Mouse (Mus musculus) testis, adult 10 weeks (tissue): ENCODE results near the gene Ube2e2. TPM values are rescaled to one million over a fixed set of nuclear protein-coding genes. Genes with fewer than 3 reads are reported as not detected.

Experiments
- polyA plus RNA-seq: library from polyadenylated mRNA; stranded (reverse); fragments of 350-450 nt; fragmentation: Illumina TruSeq; extraction: RNeasy Lipid Tissue Mini Kit (QIAGEN cat#74804); gene quantifications from one replicate; pipeline ENCODE4 v1.2.3, GENCODE M21; 2014; ENCODE audit warnings: low read depth, low replicate concordance

The Ube2e2 gene
- 36.2 TPM for polyA plus RNA-seq

GRCm38 (mm10) chr14:18893947-18894445, at the start of gene Ube2e2:
Gene Ube2e2, minus strand, starts transcription at chr14:18894267.

